Mouse (Mus musculus) liver, postnatal 0 days (tissue): ENCODE results near the gene Vps13c. TPM values are rescaled to one million over a fixed set of nuclear protein-coding genes. Genes with fewer than 3 reads are reported as not detected.

ENCODE experiments used
- ATAC-seq: fragments of 200-750 bp; cut with Nextera tagmentation; 2 replicates; pipeline ENCODE4 v1.8.0; 2017; ENCODE audit warnings: mild to moderate bottlenecking, moderate library complexity
- DNase-seq: peaks from one replicate; pipeline ENCODE4 v3.0.0-alpha.2; 2016
- H3K27ac ChIP-seq: fragments of 300-500 bp; sonication (generic); 2 replicates; pipeline ENCODE4 v1.5.1; 2014; ENCODE audit warnings: antibody characterized with exemption, moderate library complexity, mild to moderate bottlenecking, low read depth
- H3K27me3 ChIP-seq: fragments of 300-500 bp; sonication (generic); 2 replicates; pipeline ENCODE4 v1.6.1; 2014; ENCODE audit warnings: low read length, control low read depth, mixed read lengths; ENCODE audit not compliant: insufficient read depth
- H3K36me3 ChIP-seq: fragments of 300-500 bp; sonication (generic); replicated peaks from 2 replicates; pipeline ENCODE4 v1.6.1; 2014; ENCODE audit warnings: mild to moderate bottlenecking, control low read depth, low read length, moderate library complexity, mixed read lengths; ENCODE audit not compliant: insufficient read depth
- H3K4me1 ChIP-seq: fragments of 300-500 bp; sonication (generic); 2 replicates; pipeline ENCODE4 v1.6.1; 2014; ENCODE audit warnings: antibody characterized with exemption, mild to moderate bottlenecking, control low read depth; ENCODE audit not compliant: insufficient read depth
- H3K4me2 ChIP-seq: fragments of 300-500 bp; sonication (generic); 2 replicates; pipeline ENCODE4 v1.6.1; 2014; ENCODE audit warnings: low read depth, mild to moderate bottlenecking, low read length, moderate library complexity, mixed read lengths
- H3K4me3 ChIP-seq: fragments of 300-500 bp; sonication (generic); 2 replicates; pipeline ENCODE4 v1.5.1; 2014; ENCODE audit warnings: low read depth, low read length
- H3K9ac ChIP-seq: fragments of 300-500 bp; sonication (generic); replicated peaks from 2 replicates; pipeline ENCODE4 v1.6.1; 2014; ENCODE audit warnings: mild to moderate bottlenecking, moderate library complexity
- H3K9me3 ChIP-seq: fragments of 300-500 bp; sonication (generic); 2 replicates; pipeline ENCODE4 v1.6.1; 2016; ENCODE audit warnings: mild to moderate bottlenecking, control low read depth, low read length, mixed read lengths
- CTCF ChIP-seq: sonication (generic); IDR thresholded peaks from 2 replicates; pipeline ENCODE4 v1.5.1; 2016; ENCODE audit warnings: antibody characterized with exemption, low read depth
- EP300 ChIP-seq: IDR thresholded peaks from 2 replicates; pipeline ENCODE4 v1.6.1; 2016; ENCODE audit warnings: antibody characterized with exemption, low read depth, mild to moderate bottlenecking
- WGBS: fragments of 180-500 bp; shearing (Covaris S2); extraction: QIAGEN DNeasy Blood & Tissue Kit; methylation state at CpG from one replicate; pipeline ENCODE4 v1.1.7; 2014; ENCODE audit not compliant: insufficient replicate concordance; 5-methylcytosine and 5-hydroxymethylcytosine counted together
- polyA plus RNA-seq: library from polyadenylated mRNA; unstranded; fragments of >200 nt; fragmentation: Nextera tagmentation; extraction: Ambion mirVana; gene quantifications from 2 replicates; pipeline ENCODE4 v1.2.1, GENCODE M21; 2015

Gene Vps13c
- polyA plus RNA-seq, 1 experiment from 2014 or later: 3.4 TPM

DNA sequence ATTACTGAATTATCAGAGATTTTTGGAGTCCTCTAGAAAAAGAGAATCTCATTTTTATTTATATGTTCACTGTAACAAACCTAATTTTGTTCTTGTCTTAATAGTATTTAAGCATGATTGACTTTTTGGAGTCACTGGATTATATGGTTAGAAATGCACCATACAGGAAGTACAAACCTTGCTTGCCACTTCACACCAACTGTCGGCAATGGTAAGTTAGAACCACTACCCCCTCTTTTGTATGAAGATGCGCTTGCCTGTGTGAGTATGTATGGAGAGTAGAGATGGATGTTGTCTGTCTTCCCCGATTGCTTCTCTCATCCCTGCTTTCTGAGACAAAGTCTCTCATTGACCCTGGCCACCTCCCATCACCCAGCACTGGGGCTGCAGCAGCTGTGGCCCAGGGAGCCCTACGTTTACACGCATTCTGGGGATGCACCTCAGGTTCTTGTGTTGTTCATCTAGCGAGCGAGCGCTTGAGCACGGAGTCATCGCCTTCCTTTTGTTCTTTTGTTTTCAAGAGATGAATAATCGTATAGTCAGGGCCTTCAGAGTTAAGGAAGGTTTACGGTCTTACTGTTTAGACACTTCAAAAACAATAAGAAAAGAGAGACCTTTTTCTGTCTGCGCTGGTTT lies 43.3 kb downstream of the Vps13c start:
- no peak for ATAC-seq
- H3K4me1 ChIP-seq: no peaks in the 10 kb centered on the region; the same call in 1 of the 2 replicates

DNA sequence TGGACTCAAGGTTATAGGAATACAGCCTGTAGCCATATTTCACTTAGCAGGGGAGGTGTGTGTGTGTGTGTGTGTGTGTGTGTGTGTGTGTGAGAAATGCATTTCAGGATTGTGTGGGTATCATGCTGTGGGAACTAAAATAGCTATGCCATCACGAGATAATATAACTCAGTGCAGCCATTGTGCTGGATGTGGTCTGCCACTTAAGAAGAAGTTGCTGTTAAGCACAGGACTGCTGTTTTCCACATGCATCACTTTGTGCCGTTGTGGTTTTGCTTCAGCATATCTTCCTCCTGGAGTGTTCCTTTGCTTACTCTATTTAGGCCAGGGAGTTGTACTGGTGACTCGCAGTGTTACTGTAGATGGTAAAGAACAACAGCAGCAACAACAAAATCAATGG lies 43.9 kb downstream of the Vps13c start:
- H3K36me3 ChIP-seq: peaks cover 51% of the 10 kb centered on the region
- no peaks in the 10 kb centered on the region for H3K27me3 ChIP-seq
- H3K4me3 ChIP-seq: no peak overlapping the region
- 68% methylated on average over 3 of the region's 3 CpGs for WGBS
- H3K4me1 ChIP-seq: no peaks in the 10 kb centered on the region; the same call in 1 of the 2 replicates
- H3K9me3 ChIP-seq: no peaks in the 10 kb centered on the region
- no peak for DNase-seq
- H3K4me2 ChIP-seq: no peak overlapping the region
- no peak for ATAC-seq
- no peak overlapping the region for H3K9ac ChIP-seq
- no peak overlapping the region for H3K27ac ChIP-seq
- TF ChIP-seq CTCF: no peak

More for the DNA sequence above, 43.3 kb downstream of the Vps13c start:
- TF ChIP-seq EP300 (no peak), CTCF (no peak)
- 92% methylated on average over 13 of the region's 13 CpGs for WGBS
- Histone ChIP-seq H3K27me3 (no peaks in the 10 kb centered on the region), H3K9me3 (no peaks in the 10 kb centered on the region), H3K9ac (no peak overlapping the region), H3K4me3 (no peak overlapping the region), H3K27ac (no peak overlapping the region), H3K36me3 (peaks cover 56% of the 10 kb centered on the region), H3K4me2 (no peak overlapping the region)
- no peak for DNase-seq

DNA sequence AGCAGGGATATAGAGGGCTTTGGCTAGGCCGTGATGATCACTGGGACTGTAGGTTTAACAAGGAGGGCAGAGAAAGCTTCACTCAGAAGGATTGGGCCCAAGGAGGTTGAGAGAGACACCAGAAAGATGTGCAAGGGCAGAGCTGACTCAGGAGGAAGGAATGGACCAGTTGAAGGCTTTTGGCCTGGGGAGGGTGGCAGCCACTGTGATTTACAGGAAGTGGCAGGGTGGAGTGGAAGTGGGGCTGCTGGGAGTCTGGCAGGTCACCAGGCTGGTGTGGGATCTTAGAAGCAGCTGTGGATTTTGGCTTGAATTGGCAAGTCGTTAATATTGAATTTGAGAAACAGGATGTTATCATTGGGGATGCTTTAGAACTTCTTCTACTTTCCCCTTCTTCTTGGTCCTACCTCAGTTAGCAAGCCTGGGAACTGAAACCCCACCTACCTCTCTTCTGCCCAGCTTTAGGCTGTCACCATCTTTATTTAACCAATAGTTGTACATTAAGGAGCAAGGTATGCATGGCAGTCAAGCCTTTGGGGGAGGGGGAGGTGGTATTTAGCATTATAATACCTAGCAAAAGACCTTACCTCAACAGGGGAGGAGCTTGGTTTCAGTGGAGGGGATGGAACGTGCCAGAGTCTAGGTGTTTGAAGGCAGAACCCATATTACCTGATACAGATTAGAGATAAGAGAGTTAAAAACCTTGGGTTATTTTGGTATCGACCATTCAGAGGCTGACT lies 47.0 kb downstream of the Vps13c start:
- ATAC-seq: no peak
- Histone ChIP-seq H3K9me3 (no peaks in the 10 kb centered on the region), H3K4me1 (no peaks in the 10 kb centered on the region), H3K27ac (no peak overlapping the region), H3K9ac (no peak overlapping the region), H3K4me3 (no peak overlapping the region), H3K4me2 (no peak overlapping the region), H3K36me3 (peaks cover 51% of the 10 kb centered on the region), H3K27me3 (no peaks in the 10 kb centered on the region)
- DNase-seq: no peak
- WGBS: 84% methylated on average over 4 of the region's 4 CpGs
- TF ChIP-seq EP300 (no peak), CTCF (no peak)

DNA sequence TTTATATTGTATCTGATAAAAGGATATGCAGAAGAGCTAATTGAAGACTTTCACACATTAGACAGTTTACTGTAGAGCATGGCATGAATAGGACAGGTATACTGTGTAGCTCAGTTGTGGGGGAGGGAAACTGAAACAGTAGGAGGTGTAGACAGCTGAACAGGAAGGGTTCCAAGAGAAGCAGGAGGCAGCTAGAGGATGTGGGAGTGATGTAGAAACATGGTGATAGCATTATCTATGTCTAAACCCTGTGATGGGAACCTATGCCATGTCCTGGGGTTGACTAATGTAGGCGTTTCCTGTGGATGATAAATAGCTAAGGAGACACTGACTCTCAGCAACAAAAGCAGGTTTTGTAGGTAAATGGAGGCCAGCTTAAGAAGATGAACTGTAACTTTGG lies 53.3 kb downstream of the Vps13c start:
- H3K27ac ChIP-seq: no peak overlapping the region
- H3K4me1 ChIP-seq: no peaks in the 10 kb centered on the region
- no peaks in the 10 kb centered on the region for H3K27me3 ChIP-seq
- 74% methylated on average over 1 of the region's 1 CpGs for WGBS
- ATAC-seq (no peak), DNase-seq (no peak)
- H3K36me3 ChIP-seq: peaks cover 65% of the 10 kb centered on the region
- TF ChIP-seq EP300: no peak
- TF ChIP-seq CTCF: no peak
- H3K4me2 ChIP-seq: no peak overlapping the region
- no peaks in the 10 kb centered on the region for H3K9me3 ChIP-seq
- no peak overlapping the region for H3K9ac ChIP-seq
- H3K4me3 ChIP-seq: no peak overlapping the region

DNA sequence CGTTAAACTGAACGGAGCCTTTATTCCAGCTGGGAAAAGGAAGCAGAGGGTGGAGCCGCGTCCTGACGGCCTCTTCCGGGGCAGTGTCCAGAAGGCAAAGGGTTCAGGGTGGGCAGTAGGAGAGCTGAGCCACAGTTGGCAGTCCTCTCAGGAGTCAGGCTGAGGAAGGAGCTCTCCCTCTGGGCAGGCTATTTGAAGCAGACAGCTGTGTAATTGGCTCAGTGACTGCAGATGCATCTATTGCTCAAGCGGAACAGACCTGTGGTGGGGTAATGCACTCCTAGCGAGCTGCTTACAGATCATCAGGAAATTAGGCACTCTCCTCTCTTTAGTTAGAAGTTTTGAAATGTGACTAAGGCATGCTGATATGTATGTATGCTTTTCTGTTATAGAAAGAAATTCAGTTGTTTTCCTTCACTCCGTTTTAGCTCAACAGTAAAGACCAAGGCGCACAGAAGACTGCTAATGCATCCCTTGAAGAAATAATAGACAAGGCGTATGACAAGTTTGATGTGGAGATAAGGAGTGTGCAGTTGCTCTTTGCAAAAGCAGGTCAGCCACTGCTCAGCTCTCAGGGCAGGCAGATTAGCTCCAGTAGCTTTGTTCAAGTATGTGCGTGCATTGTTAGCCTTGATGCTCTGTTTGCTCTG lies 56.6 kb downstream of the Vps13c start:
- WGBS: 80% methylated on average over 12 of the region's 12 CpGs
- Histone ChIP-seq H3K27ac (no peak overlapping the region), H3K4me2 (no peak overlapping the region)

DNA sequence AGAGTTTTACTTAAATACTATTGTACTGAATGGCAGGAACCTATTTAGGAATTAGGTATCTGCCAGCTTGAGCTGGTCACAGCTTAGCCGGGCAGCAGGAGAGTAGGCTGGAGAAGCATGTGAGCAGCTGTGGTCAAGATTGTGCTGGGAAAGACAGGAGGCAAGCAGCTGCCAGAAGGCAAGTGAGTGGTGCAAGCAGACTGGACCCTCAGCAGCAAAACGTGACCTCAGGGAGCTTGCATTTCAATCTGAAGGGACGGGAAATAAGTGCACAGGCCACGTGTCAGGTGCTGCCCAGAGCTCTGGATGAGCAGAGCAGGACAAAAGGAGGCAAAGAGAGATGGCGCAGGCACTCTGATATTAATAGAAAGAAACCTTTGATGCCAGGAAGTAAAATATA lies 60.2 kb downstream of the Vps13c start:
- H3K9ac ChIP-seq: no peak overlapping the region
- no peak overlapping the region for H3K4me3 ChIP-seq
- no peaks in the 10 kb centered on the region for H3K27me3 ChIP-seq
- H3K27ac ChIP-seq: no peak overlapping the region
- H3K36me3 ChIP-seq: peaks cover 50% of the 10 kb centered on the region
- TF ChIP-seq EP300: no peak
- TF ChIP-seq CTCF: no peak
- H3K4me2 ChIP-seq: no peak overlapping the region
- ATAC-seq (no peak), DNase-seq (no peak)
- 77% methylated on average over 5 of the region's 5 CpGs for WGBS
- H3K9me3 ChIP-seq: no peaks in the 10 kb centered on the region
- H3K4me1 ChIP-seq: no peaks in the 10 kb centered on the region

More for the DNA sequence above, 56.6 kb downstream of the Vps13c start:
- H3K9me3 ChIP-seq: no peaks in the 10 kb centered on the region
- no peak for DNase-seq
- no peak for TF ChIP-seq EP300
- TF ChIP-seq CTCF: no peak
- H3K36me3 ChIP-seq: peaks cover 63% of the 10 kb centered on the region
- no peak overlapping the region for H3K9ac ChIP-seq
- H3K27me3 ChIP-seq: no peaks in the 10 kb centered on the region
- H3K4me1 ChIP-seq: no peaks in the 10 kb centered on the region
- no peak overlapping the region for H3K4me3 ChIP-seq
- ATAC-seq: no peak
